Mouse (Mus musculus) stomach, embryonic 15.5 days (tissue): ENCODE data around the gene Smox. TPM values are rescaled to one million over a fixed set of nuclear protein-coding genes. Genes with fewer than 3 reads are reported as not detected.
A peak's percentile ranks its signal among the peaks of the same experiment; 100 is the strongest.

Source experiments
- ATAC-seq: fragments of 200-750 bp; cut with Nextera tagmentation; 2 replicates; pipeline ENCODE4 v1.8.0; 2017; ENCODE audit warnings: low read depth, moderate number of reproducible peaks, moderate TSS enrichment; ENCODE audit not compliant: insufficient read depth, low FRiP score
- H3K27ac ChIP-seq: fragments of 300-500 bp; sonication (generic); 2 replicates; pipeline ENCODE4 v1.5.1; 2015; ENCODE audit warnings: mild to moderate bottlenecking, inconsistent platforms
- H3K27me3 ChIP-seq: fragments of 300-500 bp; sonication (generic); replicated peaks from 2 replicates; pipeline ENCODE4 v1.6.1; 2015; ENCODE audit warnings: inconsistent platforms
- H3K36me3 ChIP-seq: fragments of 300-500 bp; sonication (generic); 2 replicates; pipeline ENCODE4 v1.6.1; 2015; ENCODE audit warnings: inconsistent platforms
- H3K4me1 ChIP-seq: fragments of 300-500 bp; sonication (generic); 2 replicates; pipeline ENCODE4 v1.6.1; 2015; ENCODE audit warnings: inconsistent platforms
- H3K4me2 ChIP-seq: fragments of 300-500 bp; sonication (generic); 2 replicates; pipeline ENCODE4 v1.6.1; 2015; ENCODE audit warnings: mild to moderate bottlenecking, inconsistent platforms
- H3K4me3 ChIP-seq: fragments of 300-500 bp; sonication (generic); replicated peaks from 2 replicates; pipeline ENCODE4 v1.5.1; 2015; ENCODE audit warnings: inconsistent platforms
- H3K9ac ChIP-seq: fragments of 300-500 bp; sonication (generic); 2 replicates; pipeline ENCODE4 v1.6.1; 2015; ENCODE audit warnings: inconsistent platforms
- H3K9me3 ChIP-seq: fragments of 300-500 bp; sonication (generic); 2 replicates; pipeline ENCODE4 v1.6.1; 2016; ENCODE audit warnings: inconsistent platforms
- WGBS: fragments of 180-500 bp; shearing (Covaris S2); methylation state at CpG from one replicate; pipeline ENCODE4 v1.1.7; 2015; 5-methylcytosine and 5-hydroxymethylcytosine counted together
- polyA plus RNA-seq: library from polyadenylated mRNA; unstranded; fragments of >200 nt; fragmentation: Nextera tagmentation; extraction: Ambion mirVana; gene quantifications from 2 replicates; pipeline ENCODE4 v1.2.1, GENCODE M21; 2015

Gene Smox
- polyA plus RNA-seq, result 32.8 and 41.6 TPM in 2 replicates

GRCm38 (mm10) chr2:131491196-131491595 lies at the start of gene Smox:
Smox (plus strand) TSS chr2:131491496.
- ATAC-seq, result no peak
- 0 out of 2 replicates have a peak, but pooled peaks cover 6% of the 10 kb centered on the region for H3K4me1 ChIP-seq
- H3K27me3 ChIP-seq, result no peaks in the 10 kb centered on the region
- H3K27ac ChIP-seq, result peak within 1 kb of the TSS; percentile 74
- H3K9me3 ChIP-seq, result no peaks in the 10 kb centered on the region
- H3K4me3 ChIP-seq, result peak within 1 kb of the TSS; percentile 81
- H3K4me2 ChIP-seq, result peak within 1 kb of the TSS; percentile 94
- WGBS, result 16% methylated on average over 7 of the region's 7 CpGs
- H3K36me3 ChIP-seq, result no peaks in the 10 kb centered on the region
- peak within 1 kb of the TSS; percentile 86 for H3K9ac ChIP-seq

DNA sequence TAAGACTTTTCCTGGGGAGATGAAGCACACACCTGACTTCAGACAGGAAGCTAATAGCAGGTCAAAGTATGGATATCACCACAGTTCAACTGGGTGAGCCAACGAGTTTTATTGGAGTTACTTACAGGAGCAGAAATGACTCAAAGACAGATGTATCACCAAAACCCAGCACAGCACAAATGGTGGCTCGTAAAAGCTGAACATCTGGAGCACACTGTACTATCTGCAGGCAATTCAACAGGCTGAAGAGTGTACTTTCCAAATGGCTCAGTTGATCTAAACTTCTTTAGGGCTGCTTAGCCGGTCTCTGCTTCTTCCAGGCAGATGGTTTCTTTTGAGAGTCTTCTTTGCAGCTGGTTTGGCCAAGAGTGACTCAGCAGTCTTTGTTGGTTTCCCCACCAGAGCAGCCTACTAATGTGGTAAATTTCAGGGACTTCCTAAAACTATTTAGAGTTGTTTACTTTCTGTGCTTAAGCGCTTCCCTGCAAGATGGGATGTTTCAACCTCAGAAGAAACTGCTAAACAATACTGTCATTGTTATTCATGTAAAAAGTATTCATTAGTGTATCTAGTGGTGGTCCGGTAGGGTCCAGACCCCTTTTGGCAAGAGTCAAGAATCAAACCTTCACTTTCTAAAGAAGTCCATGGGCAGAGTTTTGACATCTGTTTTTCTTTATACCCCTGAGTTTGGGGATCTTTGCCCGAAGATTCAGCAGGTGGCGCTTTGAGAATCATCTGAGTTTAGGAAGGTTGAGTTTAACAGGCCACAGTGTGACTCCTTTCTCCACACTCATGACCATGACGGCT lies 48.0 kb upstream of the Smox start:
- H3K4me3 ChIP-seq, result no peak overlapping the region

GRCm38 (mm10) chr2:131443891-131444190 lies 47.5 kb upstream of the Smox start:
- H3K4me2 ChIP-seq, result no peak overlapping the region
- 76% methylated on average over 1 of the region's 1 CpGs for WGBS
- no peak overlapping the region for H3K9ac ChIP-seq
- H3K27ac ChIP-seq, result no peak overlapping the region
- H3K4me3 ChIP-seq, result no peak overlapping the region
- H3K4me1 ChIP-seq, result no peaks in the 10 kb centered on the region
- H3K27me3 ChIP-seq, result no peaks in the 10 kb centered on the region
- ATAC-seq, result no peak
- H3K9me3 ChIP-seq, result no peaks in the 10 kb centered on the region
- no peaks in the 10 kb centered on the region for H3K36me3 ChIP-seq

More for the DNA sequence above, 48.0 kb upstream of the Smox start:
- ATAC-seq, result no peak
- Histone ChIP-seq H3K9me3 (no peaks in the 10 kb centered on the region), H3K4me2 (no peak overlapping the region), H3K9ac (no peak overlapping the region), H3K27ac (no peak overlapping the region), H3K36me3 (no peaks in the 10 kb centered on the region), H3K27me3 (no peaks in the 10 kb centered on the region), H3K4me1 (no peaks in the 10 kb centered on the region)
- WGBS, result 59% methylated on average over 8 of the region's 8 CpGs

GRCm38 (mm10) chr2:131446416-131446982 lies 44.8 kb upstream of the Smox start:
- Histone ChIP-seq H3K9ac (no peak overlapping the region), H3K4me1 (no peaks in the 10 kb centered on the region), H3K9me3 (no peaks in the 10 kb centered on the region), H3K36me3 (no peaks in the 10 kb centered on the region), H3K4me2 (no peak overlapping the region), H3K4me3 (no peak overlapping the region), H3K27me3 (no peaks in the 10 kb centered on the region), H3K27ac (no peak overlapping the region)
- WGBS, result 39% methylated on average over 2 of the region's 2 CpGs
- ATAC-seq, result no peak

DNA sequence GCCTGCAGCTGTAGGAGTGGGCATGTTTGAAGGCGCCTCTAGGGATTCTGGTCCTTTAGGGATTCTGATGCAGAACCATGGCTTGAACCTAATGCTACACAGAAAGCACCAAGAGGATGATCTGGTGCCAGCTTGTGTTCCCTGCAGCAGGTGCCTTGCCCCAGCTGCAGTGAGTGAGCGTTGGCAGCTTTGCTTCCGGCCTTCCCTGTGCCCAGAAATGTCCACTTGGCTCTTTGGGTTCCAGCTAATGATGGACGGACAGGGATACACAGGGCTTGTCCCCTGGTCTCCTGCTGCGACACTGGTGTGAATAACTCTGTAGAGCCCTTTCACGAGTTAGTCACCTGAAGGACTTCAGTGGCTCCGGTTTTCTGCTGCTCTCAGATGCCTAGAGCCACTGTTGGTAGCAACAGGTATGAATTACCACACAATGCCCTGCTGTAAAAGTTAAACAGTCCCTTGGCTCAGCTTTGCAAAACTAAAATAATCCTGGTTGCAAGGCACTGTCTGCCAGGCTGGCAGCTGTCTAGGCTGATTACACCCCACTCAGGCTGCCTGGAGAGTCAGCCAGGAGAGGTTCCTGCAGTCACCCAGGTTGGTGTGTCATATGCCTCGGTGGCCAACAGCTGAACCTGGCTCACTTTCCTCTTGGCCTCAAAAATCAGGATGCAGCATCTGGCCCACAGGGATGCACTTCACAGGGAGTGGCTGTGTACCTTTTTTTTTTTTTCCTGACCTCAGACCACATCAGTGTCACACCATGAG lies 43.5 kb upstream of the Smox start:
- WGBS, result 82% methylated on average over 8 of the region's 8 CpGs
- Histone ChIP-seq H3K4me2 (no peak overlapping the region), H3K4me3 (no peak overlapping the region), H3K27ac (no peak overlapping the region), H3K9ac (no peak overlapping the region), H3K9me3 (no peaks in the 10 kb centered on the region), H3K4me1 (no peaks in the 10 kb centered on the region), H3K27me3 (no peaks in the 10 kb centered on the region), H3K36me3 (no peaks in the 10 kb centered on the region)
- no peak for ATAC-seq

DNA sequence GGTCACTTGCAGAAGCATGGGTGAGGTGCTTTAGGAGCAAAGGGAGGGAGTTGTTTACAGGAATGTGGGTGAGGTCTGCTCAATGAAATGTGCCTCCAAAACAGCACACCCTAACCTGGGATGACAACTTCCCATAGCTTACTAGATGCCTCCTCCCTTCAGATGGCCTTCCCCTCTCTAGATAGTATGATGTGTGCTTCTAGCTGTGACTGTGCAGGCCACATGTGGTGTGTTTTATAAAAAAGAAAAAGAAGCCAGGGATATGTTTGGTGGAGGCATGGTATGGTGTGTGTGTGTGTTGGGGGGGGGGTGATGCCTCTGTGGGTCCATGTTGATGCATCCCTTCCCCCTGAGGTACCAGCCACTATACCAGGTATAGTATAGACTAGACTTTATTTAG lies 42.9 kb upstream of the Smox start:
- no peak overlapping the region for H3K9ac ChIP-seq
- no peak for ATAC-seq

DNA sequence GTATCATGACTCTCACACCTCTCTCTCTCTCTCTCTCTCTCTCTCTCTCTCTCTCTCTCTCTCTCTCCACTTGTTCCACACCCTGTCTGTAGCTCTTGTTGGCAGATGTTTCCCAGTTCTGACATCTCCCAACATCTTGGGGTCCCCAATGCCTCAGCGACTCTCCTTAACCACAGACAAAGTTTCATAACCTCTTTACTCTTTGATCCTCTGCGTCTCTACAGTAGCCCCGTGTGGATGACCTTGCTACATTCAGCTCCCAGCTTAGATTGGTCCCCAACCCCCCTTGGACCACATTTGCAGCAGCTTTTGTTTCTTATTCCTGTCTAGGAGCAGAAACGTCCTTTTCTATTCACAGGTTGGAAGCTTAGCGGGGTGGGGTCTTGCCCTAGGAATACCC lies 41.6 kb upstream of the Smox start:
- Histone ChIP-seq H3K36me3 (no peaks in the 10 kb centered on the region), H3K27me3 (no peaks in the 10 kb centered on the region), H3K9me3 (no peaks in the 10 kb centered on the region), H3K4me2 (no peak overlapping the region), H3K27ac (no peak overlapping the region), H3K4me1 (no peaks in the 10 kb centered on the region), H3K9ac (no peak overlapping the region), H3K4me3 (no peak overlapping the region)
- WGBS, result 73% methylated on average over 5 of the region's 5 CpGs
- no peak for ATAC-seq

More for the DNA sequence above, 42.9 kb upstream of the Smox start:
- no peaks in the 10 kb centered on the region for H3K36me3 ChIP-seq
- no peaks in the 10 kb centered on the region for H3K9me3 ChIP-seq
- no peak overlapping the region for H3K4me3 ChIP-seq
- H3K27ac ChIP-seq, result no peak overlapping the region
- H3K4me1 ChIP-seq, result no peaks in the 10 kb centered on the region
- no peak overlapping the region for H3K4me2 ChIP-seq
- no peaks in the 10 kb centered on the region for H3K27me3 ChIP-seq

DNA sequence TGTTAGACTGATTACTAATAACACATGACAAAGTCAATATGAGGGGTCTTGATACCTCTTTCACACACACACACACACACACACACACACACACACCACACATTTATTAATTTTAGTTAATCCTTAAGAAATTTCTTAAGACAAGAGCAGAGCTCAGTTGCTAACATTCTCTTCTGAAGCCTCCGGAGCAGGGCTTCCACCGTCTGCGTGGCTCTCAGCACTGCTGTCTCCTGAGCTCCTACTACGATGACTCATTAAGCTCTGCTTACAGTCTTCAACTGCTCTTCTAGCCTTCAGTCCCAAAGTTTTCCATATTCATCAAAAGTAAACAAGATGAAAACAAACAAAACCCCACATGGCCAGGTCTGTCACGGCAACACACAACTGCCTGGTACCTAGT lies 40.8 kb upstream of the Smox start:
- Histone ChIP-seq H3K9ac (no peak overlapping the region), H3K36me3 (no peaks in the 10 kb centered on the region), H3K4me1 (no peaks in the 10 kb centered on the region), H3K27me3 (no peaks in the 10 kb centered on the region), H3K4me3 (no peak overlapping the region), H3K9me3 (no peaks in the 10 kb centered on the region), H3K27ac (no peak overlapping the region), H3K4me2 (no peak overlapping the region)
- 71% methylated on average over 5 of the region's 5 CpGs for WGBS
- no peak for ATAC-seq

DNA sequence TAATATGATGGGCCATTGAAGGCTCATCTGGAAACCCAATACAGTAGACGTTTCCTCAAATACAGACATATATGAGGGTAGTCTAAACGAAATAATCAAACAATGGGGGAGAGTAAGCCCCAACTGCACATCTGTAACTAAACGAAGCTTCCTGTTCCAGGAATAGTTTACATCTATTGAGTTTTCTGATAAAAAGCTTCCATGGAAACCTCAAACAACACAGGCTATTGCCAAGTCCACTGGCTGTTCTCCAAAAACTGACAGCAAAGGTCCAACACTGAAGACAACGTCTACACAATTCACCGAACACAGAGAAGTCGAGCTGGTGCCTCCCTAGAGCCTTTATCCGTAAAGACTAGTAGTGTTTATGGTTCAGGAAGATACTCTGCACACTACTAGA lies 33.6 kb upstream of the Smox start:
- H3K4me3 ChIP-seq, result no peak overlapping the region
- H3K4me1 ChIP-seq, result no peaks in the 10 kb centered on the region
- H3K27me3 ChIP-seq, result no peaks in the 10 kb centered on the region
- no peaks in the 10 kb centered on the region for H3K9me3 ChIP-seq
- no peak for ATAC-seq
- no peak overlapping the region for H3K27ac ChIP-seq
- WGBS, result 56% methylated on average over 7 of the region's 7 CpGs
- H3K9ac ChIP-seq, result no peak overlapping the region
- H3K4me2 ChIP-seq, result no peak overlapping the region
- H3K36me3 ChIP-seq, result no peaks in the 10 kb centered on the region

GRCm38 (mm10) chr2:131460946-131461682 lies 30.2 kb upstream of the Smox start:
- Histone ChIP-seq H3K4me2 (no peak overlapping the region), H3K4me1 (no peaks in the 10 kb centered on the region), H3K36me3 (no peaks in the 10 kb centered on the region), H3K9me3 (no peaks in the 10 kb centered on the region), H3K4me3 (no peak overlapping the region), H3K9ac (no peak overlapping the region), H3K27ac (no peak overlapping the region), H3K27me3 (no peaks in the 10 kb centered on the region)
- no peak for ATAC-seq
- 62% methylated on average over 9 of the region's 9 CpGs for WGBS

DNA sequence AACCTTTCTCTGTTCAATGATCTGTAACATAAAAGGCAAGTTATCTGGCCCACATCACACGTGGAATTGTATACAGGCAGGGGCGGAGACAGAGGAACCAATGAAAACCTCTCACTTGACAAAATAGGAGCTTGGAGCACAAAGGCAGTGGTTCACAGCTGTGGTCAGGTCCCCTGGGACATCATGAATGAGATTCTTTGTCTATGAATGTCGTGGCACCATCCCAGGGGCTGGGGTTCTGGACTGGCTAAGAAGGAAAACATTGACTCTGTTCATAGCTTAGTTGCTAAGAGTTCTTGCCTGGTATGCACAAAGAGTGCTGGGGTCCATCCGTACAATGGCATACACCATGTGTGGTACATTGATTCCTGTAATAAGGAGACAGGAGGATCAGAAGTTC lies 28.3 kb upstream of the Smox start:
- ATAC-seq, result no peak
- H3K27me3 ChIP-seq, result no peaks in the 10 kb centered on the region
- H3K9me3 ChIP-seq, result no peaks in the 10 kb centered on the region
- WGBS, result 71% methylated on average over 4 of the region's 4 CpGs
- no peak overlapping the region for H3K9ac ChIP-seq
- no peak overlapping the region for H3K4me2 ChIP-seq
- H3K4me1 ChIP-seq, result no peaks in the 10 kb centered on the region
- H3K4me3 ChIP-seq, result no peak overlapping the region
- H3K27ac ChIP-seq, result no peak overlapping the region
- H3K36me3 ChIP-seq, result no peaks in the 10 kb centered on the region

- no peak for ATAC-seq
- no peak overlapping the region for H3K4me2 ChIP-seq
- H3K4me3 ChIP-seq, result no peak overlapping the region
- WGBS, result 95% methylated on average over 2 of the region's 2 CpGs
- no peak overlapping the region for H3K27ac ChIP-seq
- no peak overlapping the region for H3K9ac ChIP-seq
- H3K27me3 ChIP-seq, result no peaks in the 10 kb centered on the region
- H3K36me3 ChIP-seq, result no peaks in the 10 kb centered on the region
- H3K9me3 ChIP-seq, result no peaks in the 10 kb centered on the region
- H3K4me1 ChIP-seq, result no peaks in the 10 kb centered on the region
Observed at GRCm38 (mm10) chr2:131464147-131464546, 27.1 kb upstream of the Smox start.
